8 mouse cellular contexts compared by ENCODE assay signal in genomic region chr17:66123816-66124610, GRCm38 (mm10). TPM values are rescaled to one million over a fixed set of nuclear protein-coding genes. Genes with fewer than 3 reads are reported as not detected.
DNase-seq lines count a peak whose midpoint lies in the region; ATAC-seq lines count a peak whose summit lies in the region.

No protein-coding gene starts in this region.

- no peak overlapping the region for H3K27ac ChIP-seq in neural tube, embryonic 12.5 days

- no peaks in the 10 kb centered on the region for H3K27me3 ChIP-seq in neural tube, embryonic 12.5 days (replicated peaks)

- H3K4me3 ChIP-seq in neural tube, embryonic 12.5 days, result peak overlapping the region; percentile 65

- peak overlapping the region; percentile 62 for H3K9ac ChIP-seq in neural tube, embryonic 12.5 days

- peak; percentile 11; the same call in 1 of the 2 replicates for ATAC-seq in erythroblast, adult 5-6 weeks (replicated peaks; ENCODE audit: low FRiP score, poor library complexity, severe bottlenecking)
- peak; percentile 23; the same call in 1 of the 2 replicates for ATAC-seq in neural tube, embryonic 12.5 days (ENCODE audit: low FRiP score, low read depth)

- H3K4me2 ChIP-seq in neural tube, embryonic 12.5 days (replicated peaks), result peak overlapping the region; percentile 58

- peaks cover 30% of the 10 kb centered on the region for H3K36me3 ChIP-seq in neural tube, embryonic 12.5 days

- peak; percentile 34 for DNase-seq in adrenal gland, postnatal 14 days
- DNase-seq in adrenal gland, adult 18-20 months (ENCODE audit: low spot score in 2 of 2), result no peak
- DNase-seq in A20 (ENCODE audit: low read depth, low spot score), result peak; percentile 66
- DNase-seq in kidney, postnatal 14 days, result peak; percentile 12
- DNase-seq in yolk sac, embryonic 10.5 days (ENCODE audit: low spot score), result no peak
- no peak for DNase-seq in layer of hippocampus, adult 11-12 months (ENCODE audit: low spot score)

- 3% methylated on average over 20 of the region's 20 CpGs for WGBS in neural tube, embryonic 12.5 days

- peaks cover 10% of the 10 kb centered on the region for H3K4me1 ChIP-seq in neural tube, embryonic 12.5 days

- no peaks in the 10 kb centered on the region for H3K9me3 ChIP-seq in neural tube, embryonic 12.5 days

RNA-seq across cellular contexts. Expression of gene Ddx11, which starts 0.7 kb away (rescaled TPM):
- total RNA-seq in adrenal gland, postnatal 14 days (2021), result 6.2 and 6.6 TPM in 2 replicates
- total RNA-seq in adrenal gland, adult 18-20 months (2021), result 1 to 10 TPM; 3.7 to 4.2 TPM
- total RNA-seq in erythroblast, adult 5-6 weeks (2015; ENCODE audit: low replicate concordance), result 1.2 and 3.1 TPM in 2 replicates
- 3.5 and 6.0 TPM in 2 replicates for total RNA-seq in erythroblast, adult 5-6 weeks (2017; ENCODE audit: low replicate concordance)
- polyA plus RNA-seq in neural tube, embryonic 12.5 days (2016; fragmentation: Nextera tagmentation; extraction: Ambion mirVana), result 17.1 and 18.0 TPM in 2 replicates

RNA-seq across cellular contexts. Expression of gene Washc1, which starts 12.7 kb away (rescaled TPM):
- total RNA-seq in adrenal gland, postnatal 14 days (2021), result 28.2 and 33.8 TPM in 2 replicates
- 10 to 100 TPM; 34.0 to 36.6 TPM for total RNA-seq in adrenal gland, adult 18-20 months (2021)
- total RNA-seq in erythroblast, adult 5-6 weeks (2015; ENCODE audit: low replicate concordance), result 5.4 and 9.6 TPM in 2 replicates
- total RNA-seq in erythroblast, adult 5-6 weeks (2017; ENCODE audit: low replicate concordance), result 5.9 and 8.9 TPM in 2 replicates
- polyA plus RNA-seq in neural tube, embryonic 12.5 days (2016; fragmentation: Nextera tagmentation; extraction: Ambion mirVana), result 38.7 and 39.1 TPM in 2 replicates

RNA-seq across cellular contexts. Expression of gene Ndufv2, which starts 22.7 kb away (rescaled TPM):
- 598 and 660 TPM in 2 replicates for total RNA-seq in adrenal gland, postnatal 14 days (2021)
- 100 to 1,000 TPM; 362 to 532 TPM for total RNA-seq in adrenal gland, adult 18-20 months (2021)
- 58.2 and 67.7 TPM in 2 replicates for total RNA-seq in erythroblast, adult 5-6 weeks (2015; ENCODE audit: low replicate concordance)
- total RNA-seq in erythroblast, adult 5-6 weeks (2017; ENCODE audit: low replicate concordance), result 60.4 TPM in 2 replicates
- polyA plus RNA-seq in neural tube, embryonic 12.5 days (2016; fragmentation: Nextera tagmentation; extraction: Ambion mirVana), result 299 and 308 TPM in 2 replicates

RNA-seq across cellular contexts. Expression of gene Ankrd12, which starts 47.1 kb away (rescaled TPM):
- total RNA-seq in adrenal gland, postnatal 14 days (2021), result 22.6 and 25.0 TPM in 2 replicates
- total RNA-seq in adrenal gland, adult 18-20 months (2021), result 10 to 100 TPM; 25.2 to 32.1 TPM
- total RNA-seq in erythroblast, adult 5-6 weeks (2015; ENCODE audit: low replicate concordance), result 27.8 and 45.0 TPM in 2 replicates
- total RNA-seq in erythroblast, adult 5-6 weeks (2017; ENCODE audit: low replicate concordance), result 27.3 and 32.6 TPM in 2 replicates
- polyA plus RNA-seq in neural tube, embryonic 12.5 days (2016; fragmentation: Nextera tagmentation; extraction: Ambion mirVana), result 69.2 and 72.3 TPM in 2 replicates

Comparison
In these comparisons a context has a peak if more than half of its experiments do, and no peak if none do; other contexts are left out.
1. DNase-seq: peak in adrenal gland, postnatal 14 days (single experiment), A20 (single experiment) and kidney, postnatal 14 days (single experiment); none in adrenal gland, adult 18-20 months (0 of 2), yolk sac, embryonic 10.5 days (single experiment) and layer of hippocampus, adult 11-12 months (single experiment).